Mouse (Mus musculus): ENCODE data around the gene Olfr1056.
"Not testable (repeated sequence)": the region's sequence is repeated elsewhere in the genome, so short reads cannot be mapped to it uniquely, and the experiment has no call there.

Gene Olfr1056

DNA sequence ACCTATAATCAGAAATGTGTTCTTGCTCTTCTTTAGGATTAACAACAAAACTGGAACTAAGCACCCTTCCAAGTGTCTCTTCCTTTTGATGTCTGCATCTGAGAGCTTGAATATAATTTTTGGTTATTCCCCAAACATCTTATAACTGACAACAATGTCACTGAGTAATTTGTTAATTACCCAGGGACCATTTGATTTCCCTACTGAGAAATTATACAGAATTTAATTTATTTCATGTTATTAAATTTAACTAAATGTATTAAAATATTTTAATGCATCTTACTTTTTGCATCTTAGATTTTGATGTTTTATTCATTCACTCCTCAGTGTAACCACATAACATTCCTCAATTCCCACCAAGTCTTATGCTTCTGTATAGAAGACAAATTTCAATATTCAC is at the start of gene Olfr1056:
Olfr1056 (minus strand) TSS at position 101 of the 400 bp plus-strand sequence.
- DNase-seq = no peak

DNA sequence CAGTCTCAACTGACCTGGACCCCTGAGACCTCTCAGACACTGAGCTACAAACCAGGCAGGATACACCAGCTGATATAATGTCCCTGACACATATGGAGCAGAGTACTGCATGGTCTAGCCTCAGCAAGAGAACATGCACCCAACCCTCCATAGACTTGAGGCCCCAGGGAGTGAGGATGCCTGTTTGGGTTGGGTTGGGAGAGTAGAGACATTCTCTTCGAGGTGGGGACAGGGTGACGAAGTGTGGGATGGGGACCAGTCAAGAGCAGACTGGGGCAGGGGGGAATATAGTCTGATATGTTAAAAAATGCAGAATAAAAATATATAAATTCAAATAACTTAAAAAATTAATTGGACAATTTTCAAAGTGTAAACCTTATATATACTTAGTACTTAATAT is 32.8 kb upstream of the Olfr1056 start:
- DNase-seq = no peak

DNA sequence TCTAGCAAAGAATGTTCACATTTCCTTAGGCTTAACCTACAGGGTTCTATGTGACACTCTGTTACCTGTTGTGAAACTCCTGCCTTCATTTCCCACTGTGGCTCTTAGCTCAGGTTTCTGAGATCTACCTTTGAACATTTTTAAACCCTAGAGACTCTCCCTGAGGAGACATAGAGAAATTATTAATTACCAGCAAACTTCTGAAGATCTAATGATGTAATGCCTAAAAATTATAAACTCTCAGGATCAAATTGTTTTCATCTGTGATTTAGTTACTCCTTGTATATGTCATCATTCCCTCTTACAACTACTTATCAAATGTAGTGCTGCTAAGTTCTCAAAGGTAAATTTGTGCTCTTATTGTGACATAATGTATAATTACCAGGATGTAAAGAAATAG is 26.2 kb upstream of the Olfr1056 start, which contains the start of gene Olfr1058:
Olfr1058 (minus strand) TSS at position 101 of the 400 bp plus-strand sequence.
- not testable (repeated sequence) for DNase-seq

DNA sequence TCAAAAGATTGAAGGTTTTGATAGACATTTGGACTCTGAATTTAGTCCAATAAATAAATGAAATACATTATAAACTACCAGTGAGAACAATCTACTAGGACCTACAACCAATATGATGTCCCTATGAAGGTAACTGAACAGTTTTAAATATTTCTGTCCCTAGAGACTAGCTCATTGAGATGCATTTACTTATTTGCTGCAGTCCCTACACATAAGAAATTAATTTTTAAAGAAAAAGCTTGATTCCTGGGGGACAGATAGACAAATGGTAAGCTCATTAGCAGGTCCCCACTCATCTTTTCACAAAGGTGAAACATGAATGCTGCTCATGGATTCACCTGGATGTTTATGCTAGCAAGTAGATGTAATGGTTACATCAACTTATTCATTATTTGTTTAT is 16.0 kb upstream of the Olfr1056 start, which contains the start of gene Olfr1057:
Olfr1057 (minus strand) TSS at position 101 of the 400 bp plus-strand sequence.
- no peak for DNase-seq

DNA sequence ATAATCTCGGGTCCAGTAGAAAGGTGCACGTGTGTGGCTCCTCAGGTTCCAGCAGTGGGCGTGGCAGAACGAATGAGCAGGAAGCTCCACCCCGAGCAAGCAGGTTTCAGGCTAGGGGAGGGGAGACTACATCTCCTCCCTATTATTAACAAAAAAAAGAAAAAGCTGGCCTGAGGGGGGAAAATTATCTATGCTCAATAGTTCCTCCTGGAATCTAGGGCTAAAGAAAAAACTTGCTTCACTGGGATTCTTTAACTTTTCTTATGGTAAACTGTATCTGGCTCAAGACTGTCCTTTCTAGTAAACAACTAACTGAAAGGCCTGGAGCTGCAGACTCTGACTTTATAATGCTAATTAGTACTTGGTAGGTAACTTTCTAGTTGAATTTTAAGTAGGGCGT is 4.1 kb upstream of the Olfr1056 start:
- not testable (repeated sequence) for DNase-seq

DNA sequence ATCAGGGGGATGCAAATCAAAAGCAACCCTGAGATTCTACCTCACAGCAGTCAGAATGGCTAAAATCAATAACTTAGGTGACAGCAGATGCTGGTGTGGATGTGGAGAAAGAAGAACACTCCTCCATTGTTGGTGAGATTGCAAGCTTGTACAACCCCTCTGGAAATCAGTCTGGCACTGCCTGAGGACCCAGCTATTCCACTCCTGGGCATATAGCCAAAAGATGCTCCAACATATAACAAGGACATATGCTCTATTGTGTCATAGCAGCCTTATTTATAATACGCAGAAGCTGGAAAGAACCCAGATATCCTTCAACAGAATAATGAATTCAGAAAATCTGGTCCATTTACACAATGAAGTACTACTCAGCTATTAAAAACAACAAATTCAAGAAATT is 10.5 kb downstream of the Olfr1056 start:
- not testable (repeated sequence) for DNase-seq

DNA sequence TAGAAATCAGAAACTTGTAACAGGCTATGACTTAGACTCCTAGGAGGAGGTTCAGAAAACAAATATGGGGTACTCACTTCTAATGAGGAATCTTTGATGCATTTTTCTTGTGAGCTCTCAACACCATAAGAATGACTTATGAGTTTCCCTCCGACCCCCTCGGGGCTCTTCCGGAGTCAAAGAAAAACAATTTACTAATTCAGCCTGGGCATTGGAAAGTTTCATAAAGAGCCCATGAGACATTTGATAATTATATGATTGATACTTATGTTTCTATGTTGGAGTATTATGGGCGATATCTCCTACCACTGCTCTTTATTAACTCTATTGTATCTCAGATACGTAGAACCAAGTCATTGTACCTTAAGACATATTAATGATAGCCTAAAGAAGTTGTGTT is 12.1 kb downstream of the Olfr1056 start, which contains the start of gene Olfr1055:
Olfr1055 (minus strand) TSS at position 101 of the 400 bp plus-strand sequence.
- no peak for DNase-seq

DNA sequence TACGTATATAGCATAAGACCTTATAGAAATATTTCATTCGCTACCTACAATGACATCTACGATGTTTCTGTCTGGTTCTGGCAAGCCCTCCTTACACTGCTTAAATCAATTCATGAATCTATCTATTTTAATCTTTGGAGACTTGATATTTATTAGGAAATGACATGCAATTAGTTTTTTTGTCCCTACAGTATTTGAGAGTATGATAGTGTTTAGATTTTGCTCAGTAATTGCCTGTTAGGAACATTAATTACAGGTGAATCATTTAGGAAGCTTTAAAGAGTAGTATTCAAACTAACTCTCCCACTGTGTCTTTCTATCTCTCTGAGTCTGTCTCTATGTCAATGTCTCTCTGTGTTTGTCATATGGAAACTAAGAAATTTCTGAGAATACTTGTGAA is 26.9 kb downstream of the Olfr1056 start, which contains the start of gene Olfr1054:
Olfr1054 (minus strand) TSS at position 101 of the 400 bp plus-strand sequence.
- DNase-seq = no peak

DNA sequence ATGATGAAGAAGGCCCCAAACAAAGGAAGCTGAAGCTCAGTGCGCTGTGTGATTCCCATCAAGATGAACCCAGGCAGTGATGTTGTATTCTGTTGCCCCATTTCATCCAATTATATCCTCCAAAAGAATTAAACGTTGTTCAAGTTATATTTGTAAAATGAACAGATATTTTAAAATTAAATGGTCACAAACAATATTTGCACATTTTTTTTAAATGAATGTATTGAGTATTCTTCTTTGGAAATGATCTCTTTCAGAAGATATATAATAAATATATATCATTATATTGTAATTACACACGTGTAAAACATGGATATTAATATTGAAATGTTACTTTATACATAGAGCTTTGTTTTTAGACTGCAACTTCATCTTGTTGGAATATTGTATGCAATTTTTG is 47.1 kb downstream of the Olfr1056 start, which contains the start of gene Olfr1053:
Olfr1053 (minus strand) TSS at position 101 of the 400 bp plus-strand sequence.
- DNase-seq = no peak
